Mouse (Mus musculus): ENCODE measurements around the gene Trim10. TPM values are rescaled to one million over a fixed set of nuclear protein-coding genes. Genes with fewer than 3 reads are reported as not detected.
A peak's percentile ranks its signal among the peaks of the same experiment; 100 is the strongest.

The Trim10 gene
- total and polyA plus RNA-seq, 2 experiments from 2014 or later = 0.22 TPM; not detected in 1

GRCm38 (mm10) chr17:36835591-36836426 lies 33.6 kb upstream of the Trim10 start:
- Histone ChIP-seq H3K36me3 (ENCODE audit: insufficient read depth) (no peaks in the 10 kb centered on the region), H3K9me3 (ENCODE audit: low read length) (no peaks in the 10 kb centered on the region), H3K4me3 (ENCODE audit: low read depth, low read length) (peak overlapping the region; percentile 93; the same call in 1 of the 2 replicates), H3K27me3 (ENCODE audit: insufficient read depth, low read length) (no peaks in the 10 kb centered on the region), H3K4me2 (ENCODE audit: low read depth) (peak overlapping the region; percentile 66), H3K9ac (no peak overlapping the region), H3K27ac (ENCODE audit: low read depth, low read length) (0 out of 2 replicates have a peak overlapping the region, but pooled peaks have one; percentile 54), H3K4me1 (ENCODE audit: insufficient read depth) (peaks cover 7% of the 10 kb centered on the region; the same call in 1 of the 2 replicates)
- 37% methylated on average over 12 of the region's 12 CpGs for WGBS
- peak; percentile 46 for TF ChIP-seq CTCF (IDR thresholded peaks at IDR 0.05; ENCODE audit: low read depth)
- DNase-seq (peak; percentile 49), ATAC-seq (0 out of 2 replicates have a peak, but pooled peaks have one; percentile 7)

- 19% methylated on average over 3 of the region's 3 CpGs for WGBS
- peak overlapping the region; percentile 93 for H3K4me3 ChIP-seq (ENCODE audit: low read depth, low read length)
- H3K9ac ChIP-seq = peak overlapping the region; percentile 84
- DNase-seq (no peak), ATAC-seq (no peak)
- H3K9me3 ChIP-seq (ENCODE audit: low read length) = no peaks in the 10 kb centered on the region
- TF ChIP-seq CTCF (IDR thresholded peaks at IDR 0.05; ENCODE audit: low read depth) = no peak; the same call in none of the 2 replicates
- H3K27ac ChIP-seq (ENCODE audit: low read depth, low read length) = peak overlapping the region; percentile 54; the same call in 1 of the 2 replicates
- H3K27me3 ChIP-seq (ENCODE audit: insufficient read depth, low read length) = no peaks in the 10 kb centered on the region
- H3K36me3 ChIP-seq (ENCODE audit: insufficient read depth) = no peaks in the 10 kb centered on the region
- peak overlapping the region; percentile 66 for H3K4me2 ChIP-seq (ENCODE audit: low read depth)
- peaks cover 7% of the 10 kb centered on the region; the same call in 1 of the 2 replicates for H3K4me1 ChIP-seq (ENCODE audit: insufficient read depth)
Measured at GRCm38 (mm10) chr17:36836427-36836812, 33.0 kb upstream of the Trim10 start.

- peak within 1 kb of the TSS; percentile 93 for H3K4me3 ChIP-seq (ENCODE audit: low read depth, low read length)
- peak within 1 kb of the TSS; percentile 90 for H3K27ac ChIP-seq (ENCODE audit: low read depth, low read length)
- ATAC-seq = peak; percentile 99
- H3K36me3 ChIP-seq (ENCODE audit: insufficient read depth) = no peaks in the 10 kb centered on the region
- WGBS = under 1% methylated on average over 50 of the region's 58 CpGs
- peak; percentile 96 for DNase-seq
- peak within 1 kb of the TSS; percentile 66 for H3K4me2 ChIP-seq (ENCODE audit: low read depth)
- peaks cover 7% of the 10 kb centered on the region; the same call in 1 of the 2 replicates for H3K4me1 ChIP-seq (ENCODE audit: insufficient read depth)
- H3K9ac ChIP-seq = peak within 1 kb of the TSS; percentile 84
- no peaks in the 10 kb centered on the region for H3K27me3 ChIP-seq (ENCODE audit: insufficient read depth, low read length)
- no peak for TF ChIP-seq CTCF (IDR thresholded peaks at IDR 0.05; ENCODE audit: low read depth)
- H3K9me3 ChIP-seq (ENCODE audit: low read length) = no peaks in the 10 kb centered on the region
Measured at GRCm38 (mm10) chr17:36836874-36837647, 32.3 kb upstream of the Trim10 start, which contains the start of gene Trim26. Gene Trim26, plus strand, starts transcription at chr17:36837134.

- H3K4me3 ChIP-seq (ENCODE audit: low read depth, low read length) = no peak overlapping the region
- no peak overlapping the region for H3K27ac ChIP-seq (ENCODE audit: low read depth, low read length)
- ATAC-seq (no peak), DNase-seq (no peak)
- no peak overlapping the region for H3K4me2 ChIP-seq (ENCODE audit: low read depth)
- no peak for TF ChIP-seq CTCF (IDR thresholded peaks at IDR 0.05; ENCODE audit: low read depth)
- no peaks in the 10 kb centered on the region for H3K9me3 ChIP-seq (ENCODE audit: low read length)
- peaks cover 7% of the 10 kb centered on the region; the same call in 1 of the 2 replicates for H3K4me1 ChIP-seq (ENCODE audit: insufficient read depth)
- H3K27me3 ChIP-seq (ENCODE audit: insufficient read depth, low read length) = no peaks in the 10 kb centered on the region
- no peak overlapping the region for H3K9ac ChIP-seq
- H3K36me3 ChIP-seq (ENCODE audit: insufficient read depth) = 0 out of 2 replicates have a peak, but pooled peaks cover 2% of the 10 kb centered on the region
- WGBS = 84% methylated on average over 5 of the region's 5 CpGs
Measured at GRCm38 (mm10) chr17:36839001-36839400, 30.4 kb upstream of the Trim10 start.

- Histone ChIP-seq H3K36me3 (ENCODE audit: insufficient read depth) (0 out of 2 replicates have a peak, but pooled peaks cover 2% of the 10 kb centered on the region), H3K4me2 (ENCODE audit: low read depth) (no peak overlapping the region), H3K4me1 (ENCODE audit: insufficient read depth) (peaks cover 7% of the 10 kb centered on the region; the same call in 1 of the 2 replicates), H3K27ac (ENCODE audit: low read depth, low read length) (no peak overlapping the region), H3K4me3 (ENCODE audit: low read depth, low read length) (no peak overlapping the region), H3K9ac (no peak overlapping the region), H3K9me3 (ENCODE audit: low read length) (no peaks in the 10 kb centered on the region), H3K27me3 (ENCODE audit: insufficient read depth, low read length) (no peaks in the 10 kb centered on the region)
- ATAC-seq = no peak
- no peak for DNase-seq
- TF ChIP-seq CTCF (IDR thresholded peaks at IDR 0.05; ENCODE audit: low read depth) = no peak
- 87% methylated on average over 3 of the region's 3 CpGs for WGBS
Measured at GRCm38 (mm10) chr17:36839931-36840330, 29.4 kb upstream of the Trim10 start.

- Histone ChIP-seq H3K9ac (no peak overlapping the region), H3K27ac (ENCODE audit: low read depth, low read length) (no peak overlapping the region), H3K9me3 (ENCODE audit: low read length) (no peaks in the 10 kb centered on the region), H3K4me1 (ENCODE audit: insufficient read depth) (peaks cover 6% of the 10 kb centered on the region; the same call in 1 of the 2 replicates), H3K36me3 (ENCODE audit: insufficient read depth) (0 out of 2 replicates have a peak, but pooled peaks cover 2% of the 10 kb centered on the region), H3K4me3 (ENCODE audit: low read depth, low read length) (no peak overlapping the region), H3K27me3 (ENCODE audit: insufficient read depth, low read length) (no peaks in the 10 kb centered on the region), H3K4me2 (ENCODE audit: low read depth) (no peak overlapping the region)
- DNase-seq = no peak
- ATAC-seq = no peak
- no peak for TF ChIP-seq CTCF (IDR thresholded peaks at IDR 0.05; ENCODE audit: low read depth)
Measured at GRCm38 (mm10) chr17:36840961-36841445, 28.4 kb upstream of the Trim10 start.
